Mouse (Mus musculus) neural tube, embryonic 15.5 days (tissue): ENCODE measurements at regions not wholly inside any gene's neighbourhood (a gene's known extent, or its start where the extent isn't known, plus 50 kb on each side); places are given as distances from the start of the nearest gene placed in this dataset.

Experiments used
- ATAC-seq: fragments of 200-750 bp; cut with Nextera tagmentation; 2 replicates; pipeline ENCODE4 v1.8.0; 2017; ENCODE audit warnings: mild to moderate bottlenecking, moderate TSS enrichment, moderate library complexity; ENCODE audit not compliant: low FRiP score
- H3K27ac ChIP-seq: fragments of 300-500 bp; sonication (generic); replicated peaks from 2 replicates; pipeline ENCODE4 v1.5.1; 2015; ENCODE audit warnings: mild to moderate bottlenecking, inconsistent platforms
- H3K27me3 ChIP-seq: fragments of 300-500 bp; sonication (generic); replicated peaks from 2 replicates; pipeline ENCODE4 v1.6.1; 2015; ENCODE audit warnings: inconsistent platforms
- H3K36me3 ChIP-seq: fragments of 300-500 bp; sonication (generic); 2 replicates; pipeline ENCODE4 v1.6.1; 2015; ENCODE audit warnings: inconsistent platforms
- H3K4me1 ChIP-seq: fragments of 300-500 bp; sonication (generic); 2 replicates; pipeline ENCODE4 v1.6.1; 2015; ENCODE audit warnings: inconsistent platforms
- H3K4me2 ChIP-seq: fragments of 300-500 bp; sonication (generic); 2 replicates; pipeline ENCODE4 v1.6.1; 2015; ENCODE audit warnings: inconsistent platforms, mild to moderate bottlenecking, moderate library complexity
- H3K4me3 ChIP-seq: fragments of 300-500 bp; sonication (generic); replicated peaks from 2 replicates; pipeline ENCODE4 v1.5.1; 2015; ENCODE audit warnings: mild to moderate bottlenecking, inconsistent platforms
- H3K9ac ChIP-seq: fragments of 300-500 bp; sonication (generic); replicated peaks from 2 replicates; pipeline ENCODE4 v1.6.1; 2015; ENCODE audit warnings: mild to moderate bottlenecking, inconsistent platforms
- H3K9me3 ChIP-seq: fragments of 300-500 bp; sonication (generic); replicated peaks from 2 replicates; pipeline ENCODE4 v1.6.1; 2016; ENCODE audit warnings: inconsistent platforms
- WGBS: fragments of 180-500 bp; shearing (Covaris S2); methylation state at CpG from one replicate; pipeline ENCODE4 v1.1.7; 2015; ENCODE audit warnings: mixed read lengths; 5-methylcytosine and 5-hydroxymethylcytosine counted together

GRCm38 (mm10) chr16:86388128-86388527 is 486.5 kb upstream of the Adamts5 start:
- 76% methylated on average over 1 of the region's 1 CpGs for WGBS
- no peaks in the 10 kb centered on the region for H3K9me3 ChIP-seq
- no peak overlapping the region for H3K27ac ChIP-seq
- no peaks in the 10 kb centered on the region for H3K36me3 ChIP-seq
- no peak overlapping the region for H3K4me2 ChIP-seq
- no peak for ATAC-seq
- H3K4me1 ChIP-seq: no peaks in the 10 kb centered on the region
- no peak overlapping the region for H3K9ac ChIP-seq
- no peak overlapping the region for H3K4me3 ChIP-seq
- no peaks in the 10 kb centered on the region for H3K27me3 ChIP-seq

GRCm38 (mm10) chr16:86377991-86378390 is 476.4 kb upstream of the Adamts5 start:
- Histone ChIP-seq H3K27me3 (no peaks in the 10 kb centered on the region), H3K4me3 (no peak overlapping the region), H3K4me1 (no peaks in the 10 kb centered on the region), H3K27ac (no peak overlapping the region), H3K9me3 (no peaks in the 10 kb centered on the region), H3K36me3 (no peaks in the 10 kb centered on the region), H3K4me2 (no peak overlapping the region), H3K9ac (no peak overlapping the region)
- WGBS: 51% methylated on average over 3 of the region's 3 CpGs
- no peak for ATAC-seq

GRCm38 (mm10) chr16:86371652-86372051 is 470.0 kb upstream of the Adamts5 start:
- Histone ChIP-seq H3K9ac (no peak overlapping the region), H3K4me2 (no peak overlapping the region), H3K4me1 (no peaks in the 10 kb centered on the region), H3K36me3 (no peaks in the 10 kb centered on the region), H3K4me3 (no peak overlapping the region), H3K9me3 (no peaks in the 10 kb centered on the region), H3K27ac (no peak overlapping the region), H3K27me3 (no peaks in the 10 kb centered on the region)
- no peak for ATAC-seq
- 79% methylated on average over 4 of the region's 4 CpGs for WGBS

- no peak for ATAC-seq
- no peaks in the 10 kb centered on the region for H3K9me3 ChIP-seq
- H3K4me2 ChIP-seq: no peak overlapping the region
- no peaks in the 10 kb centered on the region for H3K36me3 ChIP-seq
- no peaks in the 10 kb centered on the region for H3K4me1 ChIP-seq
- no peak overlapping the region for H3K4me3 ChIP-seq
- no peaks in the 10 kb centered on the region for H3K27me3 ChIP-seq
- H3K9ac ChIP-seq: no peak overlapping the region
- WGBS: 70% methylated on average over 5 of the region's 5 CpGs
- no peak overlapping the region for H3K27ac ChIP-seq
These were observed 466.8 kb upstream of the Adamts5 start for GRCm38 (mm10) chr16:86368449-86368848.

- Histone ChIP-seq H3K36me3 (no peaks in the 10 kb centered on the region), H3K4me2 (no peak overlapping the region), H3K27ac (no peak overlapping the region), H3K9me3 (no peaks in the 10 kb centered on the region), H3K4me3 (no peak overlapping the region), H3K27me3 (no peaks in the 10 kb centered on the region), H3K4me1 (no peaks in the 10 kb centered on the region), H3K9ac (no peak overlapping the region)
- 95% methylated on average over 1 of the region's 1 CpGs for WGBS
- no peak for ATAC-seq
These were observed 464.6 kb upstream of the Adamts5 start for GRCm38 (mm10) chr16:86366197-86366596.

- no peak for ATAC-seq
- no peak overlapping the region for H3K4me3 ChIP-seq
- no peaks in the 10 kb centered on the region for H3K27me3 ChIP-seq
These were observed 459.5 kb upstream of the Adamts5 start for GRCm38 (mm10) chr16:86361099-86361498.

GRCm38 (mm10) chr16:86355036-86355435 is 453.4 kb upstream of the Adamts5 start:
- 84% methylated on average over 2 of the region's 2 CpGs for WGBS
- H3K9ac ChIP-seq: no peak overlapping the region
- no peak overlapping the region for H3K4me2 ChIP-seq
- no peak for ATAC-seq
- no peak overlapping the region for H3K4me3 ChIP-seq
- H3K4me1 ChIP-seq: no peaks in the 10 kb centered on the region
- no peaks in the 10 kb centered on the region for H3K9me3 ChIP-seq
- H3K27ac ChIP-seq: no peak overlapping the region
- H3K27me3 ChIP-seq: no peaks in the 10 kb centered on the region
- H3K36me3 ChIP-seq: no peaks in the 10 kb centered on the region

More at GRCm38 (mm10) chr16:86361099-86361498, 459.5 kb upstream of the Adamts5 start:
- Histone ChIP-seq H3K9ac (no peak overlapping the region), H3K27ac (no peak overlapping the region), H3K9me3 (no peaks in the 10 kb centered on the region), H3K4me1 (no peaks in the 10 kb centered on the region), H3K36me3 (no peaks in the 10 kb centered on the region), H3K4me2 (no peak overlapping the region)
- 92% methylated on average over 5 of the region's 5 CpGs for WGBS

GRCm38 (mm10) chr16:86347753-86348152 is 446.1 kb upstream of the Adamts5 start:
- Histone ChIP-seq H3K36me3 (no peaks in the 10 kb centered on the region), H3K9ac (no peak overlapping the region), H3K27me3 (no peaks in the 10 kb centered on the region), H3K9me3 (no peaks in the 10 kb centered on the region), H3K4me2 (no peak overlapping the region), H3K4me3 (no peak overlapping the region), H3K27ac (no peak overlapping the region), H3K4me1 (no peaks in the 10 kb centered on the region)
- no peak for ATAC-seq
- WGBS: 95% methylated on average over 5 of the region's 5 CpGs

GRCm38 (mm10) chr16:86346916-86347315 is 445.3 kb upstream of the Adamts5 start:
- Histone ChIP-seq H3K4me3 (no peak overlapping the region), H3K27me3 (no peaks in the 10 kb centered on the region), H3K4me1 (no peaks in the 10 kb centered on the region), H3K9me3 (no peaks in the 10 kb centered on the region), H3K27ac (no peak overlapping the region), H3K9ac (no peak overlapping the region), H3K4me2 (no peak overlapping the region), H3K36me3 (no peaks in the 10 kb centered on the region)
- WGBS: 69% methylated on average over 3 of the region's 3 CpGs
- no peak for ATAC-seq

GRCm38 (mm10) chr16:86340311-86340710 is 438.7 kb upstream of the Adamts5 start:
- no peak overlapping the region for H3K27ac ChIP-seq
- no peak overlapping the region for H3K9ac ChIP-seq
- no peaks in the 10 kb centered on the region for H3K36me3 ChIP-seq
- H3K9me3 ChIP-seq: no peaks in the 10 kb centered on the region
- no peaks in the 10 kb centered on the region for H3K27me3 ChIP-seq
- no peak for ATAC-seq
- H3K4me2 ChIP-seq: no peak overlapping the region
- H3K4me3 ChIP-seq: no peak overlapping the region
- 85% methylated on average over 2 of the region's 2 CpGs for WGBS
- H3K4me1 ChIP-seq: no peaks in the 10 kb centered on the region

- H3K9me3 ChIP-seq: no peaks in the 10 kb centered on the region
- WGBS: 78% methylated on average over 2 of the region's 2 CpGs
- no peaks in the 10 kb centered on the region for H3K27me3 ChIP-seq
- no peak for ATAC-seq
- H3K9ac ChIP-seq: no peak overlapping the region
- H3K36me3 ChIP-seq: no peaks in the 10 kb centered on the region
- no peak overlapping the region for H3K4me3 ChIP-seq
- H3K4me2 ChIP-seq: no peak overlapping the region
- no peaks in the 10 kb centered on the region for H3K4me1 ChIP-seq
- no peak overlapping the region for H3K27ac ChIP-seq
These were observed 423.8 kb upstream of the Adamts5 start for GRCm38 (mm10) chr16:86325406-86325805.

- Histone ChIP-seq H3K9me3 (no peaks in the 10 kb centered on the region), H3K27me3 (no peaks in the 10 kb centered on the region), H3K36me3 (no peaks in the 10 kb centered on the region), H3K4me3 (no peak overlapping the region), H3K4me1 (no peaks in the 10 kb centered on the region), H3K9ac (no peak overlapping the region), H3K4me2 (no peak overlapping the region), H3K27ac (no peak overlapping the region)
- WGBS: 33% methylated on average over 2 of the region's 2 CpGs
- ATAC-seq: no peak
These were observed 417.3 kb upstream of the Adamts5 start for GRCm38 (mm10) chr16:86318898-86319297.

- Histone ChIP-seq H3K9ac (no peak overlapping the region), H3K9me3 (no peaks in the 10 kb centered on the region), H3K4me3 (no peak overlapping the region), H3K4me2 (no peak overlapping the region), H3K36me3 (no peaks in the 10 kb centered on the region), H3K27ac (no peak overlapping the region), H3K27me3 (no peaks in the 10 kb centered on the region), H3K4me1 (no peaks in the 10 kb centered on the region)
- WGBS: 69% methylated on average over 2 of the region's 2 CpGs
- no peak for ATAC-seq
These were observed 408.1 kb upstream of the Adamts5 start for GRCm38 (mm10) chr16:86309696-86310095.
